ENCODE assay signal across 22 mouse cellular contexts in the genomic region with DNA sequence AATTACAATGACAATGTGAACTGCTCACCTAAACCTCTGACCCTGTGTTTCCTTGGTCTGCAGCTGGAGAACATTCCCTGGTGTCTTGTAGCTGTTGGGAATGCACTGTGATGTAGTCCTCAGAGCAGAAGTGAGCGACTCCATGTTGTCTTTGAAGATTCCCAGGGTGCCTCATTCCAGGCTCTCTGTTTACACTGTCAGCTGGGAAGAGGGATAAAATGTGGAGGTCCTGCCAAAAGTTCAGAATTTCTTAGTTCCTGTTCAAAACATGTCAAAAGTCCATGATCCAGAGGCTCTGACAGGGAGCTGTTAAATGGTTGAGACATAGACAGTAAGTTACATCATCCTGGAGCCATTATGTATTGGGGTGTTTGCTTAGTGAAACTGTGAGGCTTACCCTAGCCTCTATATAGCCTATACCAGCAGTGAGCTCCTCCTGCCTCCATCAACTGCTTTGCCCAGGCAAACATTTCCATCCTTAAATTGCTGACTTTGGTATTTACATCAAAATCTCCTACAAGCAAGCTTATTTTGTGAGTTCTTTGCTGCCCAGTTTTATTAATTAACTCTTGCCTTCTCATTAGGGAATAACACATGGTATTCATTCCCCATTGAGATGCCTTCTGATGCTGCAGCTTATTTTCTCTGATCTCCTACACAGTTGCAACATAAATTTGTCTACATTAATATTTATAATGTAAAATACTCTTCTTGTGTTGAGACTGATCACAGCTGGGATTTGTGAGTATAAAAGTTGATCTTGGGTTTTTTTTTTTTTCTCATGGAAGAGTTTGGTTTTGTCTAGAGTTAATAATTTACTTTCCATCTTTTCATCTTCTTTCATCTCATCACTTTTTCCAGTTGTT.
DNase-seq lines count a peak whose midpoint lies in the region; ATAC-seq and TF ChIP-seq lines count a peak whose summit lies in the region.
"Had no signal": no experiment of that assay in that cellular context is flagged by ENCODE, and none has a peak within 500 bp of the region (broad histone marks: within the 10 kb centered on the region; RNA-seq: fewer than 3 reads in every experiment).

No protein-coding gene starts in this region.

- no peak overlapping the region for H3K27ac ChIP-seq in kidney, embryonic 16.5 days (ENCODE audit: low read length)
- H3K27ac ChIP-seq in lung, embryonic 15.5 days, result no peak overlapping the region
- 0 out of 2 replicates have a peak overlapping the region, but pooled peaks have one; percentile 16 for H3K27ac ChIP-seq in stomach, embryonic 14.5 days (ENCODE audit: low read length)
- H3K27ac ChIP-seq in stomach, postnatal 0 days (replicated peaks), result no peak overlapping the region
- H3K27ac ChIP-seq: embryonic facial prominence, embryonic 10.5 days; forebrain, embryonic 13.5 days; heart, adult 2 months; heart, embryonic 15.5 days had no signal

- H3K9ac ChIP-seq in kidney, embryonic 16.5 days (replicated peaks; ENCODE audit: low read length), result no peak overlapping the region
- H3K9ac ChIP-seq in lung, embryonic 15.5 days, result no peak overlapping the region
- H3K9ac ChIP-seq in stomach, embryonic 14.5 days (replicated peaks; ENCODE audit: low read depth, low read length), result no peak overlapping the region
- H3K9ac ChIP-seq in stomach, postnatal 0 days (ENCODE audit: low read length), result no peak overlapping the region
- H3K9ac ChIP-seq: forebrain, embryonic 13.5 days; forebrain, postnatal 0 days; heart, embryonic 15.5 days had no signal

- H3K9me3 ChIP-seq in kidney, embryonic 16.5 days (ENCODE audit: low read length), result no peaks in the 10 kb centered on the region
- H3K9me3 ChIP-seq in lung, embryonic 15.5 days, result no peaks in the 10 kb centered on the region
- no peaks in the 10 kb centered on the region for H3K9me3 ChIP-seq in stomach, embryonic 14.5 days (ENCODE audit: control insufficient read depth, low read depth, low read length)
- H3K9me3 ChIP-seq in stomach, postnatal 0 days (ENCODE audit: control insufficient read depth, low read length), result no peaks in the 10 kb centered on the region
- H3K9me3 ChIP-seq: embryonic facial prominence, embryonic 10.5 days; forebrain, embryonic 13.5 days had no signal

- H3K4me2 ChIP-seq in kidney, embryonic 16.5 days (replicated peaks; ENCODE audit: low read depth, low read length), result no peak overlapping the region
- H3K4me2 ChIP-seq in lung, embryonic 15.5 days, result no peak overlapping the region
- H3K4me2 ChIP-seq in stomach, embryonic 14.5 days (replicated peaks; ENCODE audit: low read depth, low read length), result no peak overlapping the region
- H3K4me2 ChIP-seq in stomach, postnatal 0 days (replicated peaks; ENCODE audit: low read depth), result no peak overlapping the region
- H3K4me2 ChIP-seq: forebrain, embryonic 13.5 days; heart, embryonic 11.5 days; heart, embryonic 15.5 days had no signal

- no peak for TF ChIP-seq CTCF in stomach, postnatal 0 days (IDR thresholded peaks at IDR 0.05; ENCODE audit: low read depth)

- DNase-seq in kidney, postnatal 36 days, result no peak
- peak; percentile 9 to 17 for DNase-seq in kidney, postnatal 4 days
- no peak for DNase-seq in kidney, adult 8-10 months
- no peak for DNase-seq in lung, postnatal 36 days
- DNase-seq in stomach, postnatal 0 days (ENCODE audit: low spot score), result no peak
- DNase-seq: adrenal gland, adult 2 months; adrenal gland, postnatal 25 days; cerebellum, adult 2 months; cerebellum, postnatal 10 days; forebrain, postnatal 0 days; gastrocnemius, postnatal 14 days; heart, adult 2 months had no signal

- no peaks in the 10 kb centered on the region for H3K36me3 ChIP-seq in kidney, embryonic 16.5 days (ENCODE audit: insufficient read depth, low read length)
- H3K36me3 ChIP-seq in lung, embryonic 15.5 days, result no peaks in the 10 kb centered on the region
- no peaks in the 10 kb centered on the region for H3K36me3 ChIP-seq in stomach, embryonic 14.5 days (ENCODE audit: control insufficient read depth, insufficient read depth, low read length)
- H3K36me3 ChIP-seq in stomach, postnatal 0 days (ENCODE audit: control insufficient read depth, insufficient read depth, low read length), result no peaks in the 10 kb centered on the region
- H3K36me3 ChIP-seq: embryonic facial prominence, embryonic 10.5 days; heart, embryonic 15.5 days had no signal

- ATAC-seq in kidney, embryonic 16.5 days (ENCODE audit: low FRiP score, low TSS enrichment), result peak; percentile 78; the same call in 1 of the 2 replicates
- peak; percentile 76; the same call in 1 of the 2 replicates for ATAC-seq in lung, embryonic 15.5 days (ENCODE audit: borderline replicate concordance, extremely low read depth, low FRiP score, low TSS enrichment)
- ATAC-seq in stomach, embryonic 14.5 days (ENCODE audit: insufficient number of reproducible peaks, insufficient read depth, low FRiP score, low read depth), result no peak; the same call in 1 of the 2 replicates
- no peak for ATAC-seq in stomach, postnatal 0 days (ENCODE audit: low FRiP score, low TSS enrichment)
- ATAC-seq: activated CD4-positive, CD25-positive, alpha-beta regulatory T cell, adult 4 months; forebrain, embryonic 13.5 days; forebrain, postnatal 0 days; Patski had no signal

- no peaks in the 10 kb centered on the region for H3K27me3 ChIP-seq in kidney, embryonic 16.5 days (ENCODE audit: insufficient read depth, low read length)
- no peaks in the 10 kb centered on the region for H3K27me3 ChIP-seq in lung, embryonic 15.5 days
- H3K27me3 ChIP-seq in stomach, embryonic 14.5 days (ENCODE audit: control insufficient read depth, insufficient read depth, low read length), result no peaks in the 10 kb centered on the region
- H3K27me3 ChIP-seq in stomach, postnatal 0 days (ENCODE audit: control insufficient read depth, insufficient read depth, low read length), result no peaks in the 10 kb centered on the region
- H3K27me3 ChIP-seq: CH12.LX; forebrain, embryonic 13.5 days; heart, embryonic 15.5 days had no signal

- no peaks in the 10 kb centered on the region for H3K4me1 ChIP-seq in kidney, embryonic 16.5 days (ENCODE audit: insufficient read depth, low read length)
- no peaks in the 10 kb centered on the region; the same call in 1 of the 2 replicates for H3K4me1 ChIP-seq in lung, embryonic 15.5 days
- H3K4me1 ChIP-seq in stomach, embryonic 14.5 days (ENCODE audit: control insufficient read depth, insufficient read depth, low read length), result no peaks in the 10 kb centered on the region
- no peaks in the 10 kb centered on the region for H3K4me1 ChIP-seq in stomach, postnatal 0 days (replicated peaks; ENCODE audit: control insufficient read depth, insufficient read depth)
- H3K4me1 ChIP-seq: embryonic facial prominence, embryonic 10.5 days; forebrain, embryonic 13.5 days; heart, embryonic 15.5 days had no signal

- no peak overlapping the region for H3K4me3 ChIP-seq in kidney, embryonic 16.5 days (ENCODE audit: low read length)
- H3K4me3 ChIP-seq in lung, embryonic 15.5 days, result no peak overlapping the region
- H3K4me3 ChIP-seq in stomach, embryonic 14.5 days (ENCODE audit: low read depth, low read length), result no peak overlapping the region
- H3K4me3 ChIP-seq in stomach, postnatal 0 days (ENCODE audit: low read depth, low read length), result no peak overlapping the region
- H3K4me3 ChIP-seq: embryonic facial prominence, embryonic 10.5 days; forebrain, embryonic 13.5 days; heart, adult 2 months; heart, embryonic 15.5 days had no signal

- WGBS in kidney, embryonic 16.5 days, result 30% methylated on average over 1 of the region's 1 CpGs
- WGBS in lung, embryonic 15.5 days, result 14% methylated on average over 1 of the region's 1 CpGs
- 40% methylated on average over 1 of the region's 1 CpGs for WGBS in stomach, embryonic 14.5 days
- 14% methylated on average over 1 of the region's 1 CpGs for WGBS in stomach, postnatal 0 days

- no peak for TF ChIP-seq EP300 in stomach, postnatal 0 days (optimal IDR thresholded peaks at IDR 0.05)

Comparison
In these comparisons a context has a peak if more than half of its experiments do, and no peak if none do; other contexts are left out.
1. DNase-seq: peak in kidney, postnatal 4 days (2 of 2); none in kidney, postnatal 36 days (0 of 2), kidney, adult 8-10 months (0 of 2), lung, postnatal 36 days (single experiment) and stomach, postnatal 0 days (single experiment).
2. ATAC-seq: peak in kidney, embryonic 16.5 days (single experiment) and lung, embryonic 15.5 days (single experiment); none in stomach, embryonic 14.5 days (single experiment) and stomach, postnatal 0 days (single experiment).